Mouse (Mus musculus) layer of hippocampus, adult 9-11 months (tissue): ENCODE measurements at regions not wholly inside any gene's neighbourhood (a gene's known extent, or its start where the extent isn't known, plus 50 kb on each side); places are given as distances from the start of the nearest gene placed in this dataset.

Experiments
- DNase-seq: peaks from one replicate; pipeline ENCODE4 v3.0.0; 2022

GRCm38 (mm10) chr1:90408504-90409215 lies 194.1 kb upstream of the Cops8 start:
- peak; percentile 34 for DNase-seq

- no peak for DNase-seq
These were observed 193.5 kb upstream of the Cops8 start for GRCm38 (mm10) chr1:90409236-90409635.

- no peak for DNase-seq
These were observed 190.2 kb upstream of the Cops8 start for GRCm38 (mm10) chr1:90412511-90413045.

GRCm38 (mm10) chr1:90414751-90415150 lies 188.0 kb upstream of the Cops8 start:
- DNase-seq: no peak

GRCm38 (mm10) chr1:90424066-90424821 lies 178.5 kb upstream of the Cops8 start:
- no peak for DNase-seq

- no peak for DNase-seq
These were observed 174.4 kb upstream of the Cops8 start for GRCm38 (mm10) chr1:90428334-90428733.

GRCm38 (mm10) chr1:90428774-90429173 lies 174.0 kb upstream of the Cops8 start:
- no peak for DNase-seq

- no peak for DNase-seq
These were observed 172.3 kb upstream of the Cops8 start for GRCm38 (mm10) chr1:90430480-90430879.

GRCm38 (mm10) chr1:90431783-90432182 lies 171.0 kb upstream of the Cops8 start:
- DNase-seq: no peak

- DNase-seq: no peak
These were observed 168.9 kb upstream of the Cops8 start for GRCm38 (mm10) chr1:90433911-90434310.

- no peak for DNase-seq
These were observed 162.1 kb upstream of the Cops8 start for GRCm38 (mm10) chr1:90440638-90441037.

GRCm38 (mm10) chr1:90441134-90441868 lies 161.5 kb upstream of the Cops8 start:
- no peak for DNase-seq

GRCm38 (mm10) chr1:90442250-90443240 lies 160.2 kb upstream of the Cops8 start:
- no peak for DNase-seq

- DNase-seq: no peak
These were observed 153.1 kb upstream of the Cops8 start for GRCm38 (mm10) chr1:90449571-90450226.

- DNase-seq: no peak
These were observed 150.7 kb upstream of the Cops8 start for GRCm38 (mm10) chr1:90451942-90452557.

- DNase-seq: no peak
These were observed 148.5 kb upstream of the Cops8 start for GRCm38 (mm10) chr1:90454263-90454662.

GRCm38 (mm10) chr1:90457396-90457795 lies 145.4 kb upstream of the Cops8 start:
- no peak for DNase-seq

GRCm38 (mm10) chr1:90458176-90458575 lies 144.6 kb upstream of the Cops8 start:
- no peak for DNase-seq

- DNase-seq: peak; percentile 14
These were observed 141.1 kb upstream of the Cops8 start for GRCm38 (mm10) chr1:90461699-90462098.

GRCm38 (mm10) chr1:90463302-90463701 lies 139.5 kb upstream of the Cops8 start:
- DNase-seq: no peak

GRCm38 (mm10) chr1:90467646-90468045 lies 135.1 kb upstream of the Cops8 start:
- no peak for DNase-seq
